Mouse (Mus musculus): ENCODE data around the gene Nicn1. TPM values are rescaled to one million over a fixed set of nuclear protein-coding genes. Genes with fewer than 3 reads are reported as not detected.

The Nicn1 gene
- polyA plus RNA-seq, 2 experiments = 37.5 to 40.2 TPM

DNA sequence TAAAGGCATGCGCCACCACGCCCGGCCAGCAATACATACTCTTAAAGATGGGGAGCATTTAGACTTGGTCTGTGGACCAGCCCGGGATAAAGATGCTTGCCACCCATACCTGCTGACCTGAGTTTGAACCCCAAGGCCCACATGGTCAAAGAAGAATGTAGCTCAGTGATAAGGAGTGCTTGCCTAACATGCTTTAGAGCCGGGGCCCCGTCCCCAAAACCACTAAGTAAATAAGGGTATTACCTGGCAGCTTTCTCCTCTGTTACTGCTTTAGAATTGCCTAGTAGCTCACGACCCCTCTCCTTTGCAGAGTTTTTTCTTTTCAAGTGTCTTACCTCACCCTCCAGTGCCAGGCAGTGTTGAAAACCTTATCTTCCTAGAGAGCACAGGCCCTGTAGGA, 37.5 kb upstream of the Nicn1 start:
- H3K4me3 ChIP-seq (replicated peaks; ENCODE audit: low read length) = no peak overlapping the region
- no peak for TF ChIP-seq POLR2A (IDR thresholded peaks at IDR 0.05; ENCODE audit: borderline replicate concordance, extremely low read depth, insufficient read depth, insufficient read length)
- DNase-seq (ENCODE audit: low spot score) = no peak
- no peak overlapping the region for H3K4me2 ChIP-seq (replicated peaks; ENCODE audit: low read depth, low read length, severe bottlenecking)
- no peak overlapping the region for H3K27ac ChIP-seq (replicated peaks; ENCODE audit: low read depth, low read length)
- no peak overlapping the region for H3K9ac ChIP-seq (ENCODE audit: low read depth, low read length, severe bottlenecking)
- H3K9me3 ChIP-seq (ENCODE audit: control insufficient read depth, low read length) = no peaks in the 10 kb centered on the region
- no peaks in the 10 kb centered on the region for H3K4me1 ChIP-seq (ENCODE audit: control insufficient read depth, insufficient read depth, low read length)
- no peak for ATAC-seq (ENCODE audit: low FRiP score, low read depth)
- no peaks in the 10 kb centered on the region for H3K27me3 ChIP-seq (ENCODE audit: control insufficient read depth, insufficient read depth, low read length)
- WGBS = 92% methylated on average over 7 of the region's 7 CpGs
- peaks cover 21% of the 10 kb centered on the region for H3K36me3 ChIP-seq (ENCODE audit: control insufficient read depth, insufficient read depth, low read length)

DNA sequence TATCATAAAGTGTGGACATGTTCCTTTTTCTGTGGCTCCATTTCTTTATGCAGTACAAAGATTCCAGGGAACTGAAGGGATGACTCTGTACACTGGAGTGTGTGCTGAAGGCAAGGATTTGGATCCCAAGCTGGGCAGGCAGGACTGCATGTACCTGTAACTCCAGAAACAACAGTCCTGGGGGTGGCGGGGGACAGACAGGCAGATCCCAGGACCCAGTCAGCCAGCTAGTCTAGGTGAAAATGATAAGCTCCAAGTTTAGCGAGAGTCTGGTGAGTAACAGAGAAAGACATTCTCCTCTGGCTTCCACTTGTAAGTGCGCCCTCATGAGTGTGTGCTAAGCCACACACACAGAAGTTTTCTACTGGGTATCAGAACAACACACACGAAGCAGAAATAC, 29.7 kb upstream of the Nicn1 start:
- H3K36me3 ChIP-seq (ENCODE audit: control insufficient read depth, insufficient read depth, low read length) = no peaks in the 10 kb centered on the region
- H3K9ac ChIP-seq (ENCODE audit: low read depth, low read length, severe bottlenecking) = no peak overlapping the region
- no peak overlapping the region for H3K4me3 ChIP-seq (replicated peaks; ENCODE audit: low read length)
- peaks cover 16% of the 10 kb centered on the region for H3K4me1 ChIP-seq (ENCODE audit: control insufficient read depth, insufficient read depth, low read length)
- ATAC-seq (ENCODE audit: low FRiP score, low read depth) = no peak
- 78% methylated on average over 4 of the region's 4 CpGs for WGBS
- no peaks in the 10 kb centered on the region for H3K9me3 ChIP-seq (ENCODE audit: control insufficient read depth, low read length)
- no peaks in the 10 kb centered on the region for H3K27me3 ChIP-seq (ENCODE audit: control insufficient read depth, insufficient read depth, low read length)
- no peak for TF ChIP-seq POLR2A (IDR thresholded peaks at IDR 0.05; ENCODE audit: borderline replicate concordance, extremely low read depth, insufficient read depth, insufficient read length)
- DNase-seq (ENCODE audit: low spot score) = no peak
- no peak overlapping the region for H3K27ac ChIP-seq (replicated peaks; ENCODE audit: low read depth, low read length)
- no peak overlapping the region for H3K4me2 ChIP-seq (replicated peaks; ENCODE audit: low read depth, low read length, severe bottlenecking)

DNA sequence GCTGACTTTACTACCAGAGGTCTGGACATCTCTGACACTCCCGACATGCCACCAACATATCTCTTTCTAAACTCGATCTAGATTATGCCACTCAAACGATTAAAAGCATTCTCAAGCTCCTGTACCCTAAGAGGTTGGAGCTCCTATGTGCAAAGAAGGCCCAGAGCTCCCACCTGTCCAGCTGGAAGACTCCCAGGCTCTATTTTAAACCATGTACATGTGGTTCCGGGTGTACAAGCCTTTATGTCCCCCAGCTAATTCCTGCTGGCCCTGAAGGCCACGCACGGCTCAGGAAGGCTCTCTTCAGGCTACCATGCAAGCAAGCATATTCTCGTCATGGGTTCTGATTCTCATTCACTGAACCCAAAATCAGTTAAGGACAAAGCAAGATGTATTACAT, 28.4 kb upstream of the Nicn1 start:
- no peak overlapping the region for H3K27ac ChIP-seq (replicated peaks; ENCODE audit: low read depth, low read length)
- H3K36me3 ChIP-seq (ENCODE audit: control insufficient read depth, insufficient read depth, low read length) = no peaks in the 10 kb centered on the region
- H3K9me3 ChIP-seq (ENCODE audit: control insufficient read depth, low read length) = no peaks in the 10 kb centered on the region
- H3K4me3 ChIP-seq (replicated peaks; ENCODE audit: low read length) = 0 out of 2 replicates have a peak overlapping the region, but pooled peaks have one; percentile 93
- H3K4me1 ChIP-seq (ENCODE audit: control insufficient read depth, insufficient read depth, low read length) = peaks cover 16% of the 10 kb centered on the region
- H3K4me2 ChIP-seq (replicated peaks; ENCODE audit: low read depth, low read length, severe bottlenecking) = peak overlapping the region; percentile 76
- 70% methylated on average over 7 of the region's 7 CpGs for WGBS
- TF ChIP-seq POLR2A (IDR thresholded peaks at IDR 0.05; ENCODE audit: borderline replicate concordance, extremely low read depth, insufficient read depth, insufficient read length) = no peak
- ATAC-seq (ENCODE audit: low FRiP score, low read depth) (no peak), DNase-seq (ENCODE audit: low spot score) (no peak)
- no peaks in the 10 kb centered on the region for H3K27me3 ChIP-seq (ENCODE audit: control insufficient read depth, insufficient read depth, low read length)
- H3K9ac ChIP-seq (ENCODE audit: low read depth, low read length, severe bottlenecking) = no peak overlapping the region; the same call in 1 of the 2 replicates

GRCm38 (mm10) chr9:108262494-108263049, 27.7 kb upstream of the Nicn1 start:
- no peak for ATAC-seq (ENCODE audit: low FRiP score, low read depth)
- 37% methylated on average over 11 of the region's 11 CpGs for WGBS
- Histone ChIP-seq H3K27me3 (ENCODE audit: control insufficient read depth, insufficient read depth, low read length) (no peaks in the 10 kb centered on the region), H3K4me2 (replicated peaks; ENCODE audit: low read depth, low read length, severe bottlenecking) (peak overlapping the region; percentile 76), H3K9me3 (ENCODE audit: control insufficient read depth, low read length) (no peaks in the 10 kb centered on the region), H3K4me3 (replicated peaks; ENCODE audit: low read length) (peak overlapping the region; percentile 93), H3K4me1 (ENCODE audit: control insufficient read depth, insufficient read depth, low read length) (peaks cover 16% of the 10 kb centered on the region), H3K36me3 (ENCODE audit: control insufficient read depth, insufficient read depth, low read length) (no peaks in the 10 kb centered on the region), H3K9ac (ENCODE audit: low read depth, low read length, severe bottlenecking) (peak overlapping the region; percentile 80), H3K27ac (replicated peaks; ENCODE audit: low read depth, low read length) (peak overlapping the region; percentile 68)
- DNase-seq (ENCODE audit: low spot score) = no peak
- TF ChIP-seq POLR2A (IDR thresholded peaks at IDR 0.05; ENCODE audit: borderline replicate concordance, extremely low read depth, insufficient read depth, insufficient read length) = no peak

DNA sequence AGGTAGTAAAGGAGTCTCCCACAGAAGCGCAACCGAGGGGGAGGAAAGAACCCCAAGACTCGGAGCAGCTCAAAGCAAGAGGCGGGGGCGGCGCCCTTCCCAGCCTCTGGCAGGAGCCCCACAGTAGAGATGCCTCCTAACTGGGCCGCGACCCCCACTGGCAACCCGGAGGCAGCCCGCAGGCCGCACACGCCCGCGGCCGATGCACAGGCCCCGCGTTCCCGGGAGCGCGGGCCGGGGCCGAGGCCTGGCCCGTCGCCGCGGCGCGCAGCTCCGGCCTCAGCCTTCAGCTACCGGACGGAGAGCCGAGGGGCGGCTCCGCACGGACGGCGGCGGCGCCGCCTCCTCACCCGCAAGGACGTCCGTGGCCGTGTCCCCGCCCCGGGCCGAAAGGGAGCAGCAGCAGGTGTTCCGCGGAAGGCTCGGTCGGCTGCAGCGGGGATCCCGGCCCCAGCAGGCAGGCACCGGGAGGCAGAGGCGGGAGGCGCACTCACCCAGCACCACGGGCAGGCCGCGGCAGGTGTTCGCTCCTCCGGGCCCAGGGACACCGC, 27.0 kb upstream of the Nicn1 start:
- no peak for DNase-seq (ENCODE audit: low spot score)
- H3K4me3 ChIP-seq (replicated peaks; ENCODE audit: low read length) = peak overlapping the region; percentile 93
- H3K4me2 ChIP-seq (replicated peaks; ENCODE audit: low read depth, low read length, severe bottlenecking) = peak overlapping the region; percentile 76
- H3K27me3 ChIP-seq (ENCODE audit: control insufficient read depth, insufficient read depth, low read length) = no peaks in the 10 kb centered on the region
- H3K27ac ChIP-seq (replicated peaks; ENCODE audit: low read depth, low read length) = peak overlapping the region; percentile 68
- H3K4me1 ChIP-seq (ENCODE audit: control insufficient read depth, insufficient read depth, low read length) = peaks cover 16% of the 10 kb centered on the region
- H3K9ac ChIP-seq (ENCODE audit: low read depth, low read length, severe bottlenecking) = peak overlapping the region; percentile 80
- WGBS = 1% methylated on average over 39 of the region's 62 CpGs
- TF ChIP-seq POLR2A (IDR thresholded peaks at IDR 0.05; ENCODE audit: borderline replicate concordance, extremely low read depth, insufficient read depth, insufficient read length) = no peak
- H3K9me3 ChIP-seq (ENCODE audit: control insufficient read depth, low read length) = no peaks in the 10 kb centered on the region
- peak; percentile 21 for ATAC-seq (ENCODE audit: low FRiP score, low read depth)
- H3K36me3 ChIP-seq (ENCODE audit: control insufficient read depth, insufficient read depth, low read length) = no peaks in the 10 kb centered on the region

Measured in limb, embryonic 14.5 days (tissue).